Mouse (Mus musculus): ENCODE measurements around the gene Irgm1.
"Not testable (repeated sequence)": the region's sequence is repeated elsewhere in the genome, so short reads cannot be mapped to it uniquely, and the experiment has no call there.

Gene Irgm1

GRCm38 (mm10) chr11:48853474-48854180, 17.9 kb downstream of the Irgm1 start:
- peak; percentile 88 for DNase-seq (ENCODE audit: low spot score)

- no peak for DNase-seq (ENCODE audit: low spot score)
These were observed 18.6 kb downstream of the Irgm1 start for GRCm38 (mm10) chr11:48852624-48853473.

- DNase-seq (ENCODE audit: low spot score): no peak
These were observed 19.3 kb downstream of the Irgm1 start for GRCm38 (mm10) chr11:48852190-48852589.

GRCm38 (mm10) chr11:48851270-48851995, 20.1 kb downstream of the Irgm1 start:
- DNase-seq (ENCODE audit: low spot score): no peak

- DNase-seq (ENCODE audit: low spot score): no peak
These were observed 21.2 kb downstream of the Irgm1 start for GRCm38 (mm10) chr11:48850240-48850639.

- no peak for DNase-seq (ENCODE audit: low spot score)
These were observed 24.6 kb downstream of the Irgm1 start for GRCm38 (mm10) chr11:48846881-48847280.

GRCm38 (mm10) chr11:48846362-48846761, 25.1 kb downstream of the Irgm1 start:
- DNase-seq (ENCODE audit: low spot score): not testable (repeated sequence)

GRCm38 (mm10) chr11:48845244-48845815, 26.2 kb downstream of the Irgm1 start:
- DNase-seq (ENCODE audit: low spot score): no peak

- no peak for DNase-seq (ENCODE audit: low spot score)
These were observed 27.2 kb downstream of the Irgm1 start for GRCm38 (mm10) chr11:48844309-48844708.

GRCm38 (mm10) chr11:48843202-48843601, 28.3 kb downstream of the Irgm1 start:
- no peak for DNase-seq (ENCODE audit: low spot score)

GRCm38 (mm10) chr11:48842378-48842792, 29.1 kb downstream of the Irgm1 start:
- no peak for DNase-seq (ENCODE audit: low spot score)

- no peak for DNase-seq (ENCODE audit: low spot score)
These were observed 30.3 kb downstream of the Irgm1 start for GRCm38 (mm10) chr11:48841213-48841612.

- no peak for DNase-seq (ENCODE audit: low spot score)
These were observed 30.7 kb downstream of the Irgm1 start for GRCm38 (mm10) chr11:48840805-48841204.

- no peak for DNase-seq (ENCODE audit: low spot score)
These were observed 32.4 kb downstream of the Irgm1 start for GRCm38 (mm10) chr11:48838879-48839680.

GRCm38 (mm10) chr11:48838181-48838797, 33.2 kb downstream of the Irgm1 start:
- DNase-seq (ENCODE audit: low spot score): no peak

- DNase-seq (ENCODE audit: low spot score): peak; percentile 48
These were observed 33.9 kb downstream of the Irgm1 start for GRCm38 (mm10) chr11:48837310-48838180.

GRCm38 (mm10) chr11:48836990-48837309, 34.5 kb downstream of the Irgm1 start:
- no peak for DNase-seq (ENCODE audit: low spot score)

- no peak for DNase-seq (ENCODE audit: low spot score)
These were observed 35.6 kb downstream of the Irgm1 start for GRCm38 (mm10) chr11:48835923-48836322.

GRCm38 (mm10) chr11:48833731-48834639, 37.5 kb downstream of the Irgm1 start:
- DNase-seq (ENCODE audit: low spot score): peak; percentile 90

All from ovary, postnatal 14 days (tissue).